Mouse (Mus musculus): ENCODE measurements around the gene Arhgap29. TPM values are rescaled to one million over a fixed set of nuclear protein-coding genes. Genes with fewer than 3 reads are reported as not detected.

Gene Arhgap29
- polyA plus RNA-seq, 1 experiment: 2.1 TPM

- Histone ChIP-seq H3K9me3 (no peaks in the 10 kb centered on the region), H3K36me3 (replicated peaks; ENCODE audit: low read length) (no peaks in the 10 kb centered on the region), H3K4me3 (replicated peaks) (no peak overlapping the region), H3K4me1 (peaks cover 58% of the 10 kb centered on the region), H3K27me3 (replicated peaks) (peaks cover 8% of the 10 kb centered on the region)
- TF ChIP-seq GATA1 (IDR thresholded peaks at IDR 0.05; ENCODE audit: borderline replicate concordance, low read length) (no peak), FLI1 (IDR thresholded peaks at IDR 0.05; ENCODE audit: low read length) (no peak)
Measured at GRCm38 (mm10) chr3:121916802-121917532, 35.4 kb upstream of the Arhgap29 start.

GRCm38 (mm10) chr3:121917658-121918057 lies 34.7 kb upstream of the Arhgap29 start:
- no peaks in the 10 kb centered on the region for H3K9me3 ChIP-seq
- no peaks in the 10 kb centered on the region for H3K36me3 ChIP-seq (replicated peaks; ENCODE audit: low read length)
- no peak for TF ChIP-seq GATA1 (IDR thresholded peaks at IDR 0.05; ENCODE audit: borderline replicate concordance, low read length)
- TF ChIP-seq FLI1 (IDR thresholded peaks at IDR 0.05; ENCODE audit: low read length): no peak
- no peak overlapping the region for H3K4me3 ChIP-seq (replicated peaks)
- H3K4me1 ChIP-seq: peaks cover 53% of the 10 kb centered on the region
- H3K27me3 ChIP-seq (replicated peaks): peaks cover 4% of the 10 kb centered on the region

GRCm38 (mm10) chr3:121919961-121920360 lies 32.4 kb upstream of the Arhgap29 start:
- no peaks in the 10 kb centered on the region for H3K36me3 ChIP-seq (replicated peaks; ENCODE audit: low read length)
- H3K27me3 ChIP-seq (replicated peaks): peaks cover 8% of the 10 kb centered on the region
- TF ChIP-seq FLI1 (IDR thresholded peaks at IDR 0.05; ENCODE audit: low read length) (no peak), GATA1 (IDR thresholded peaks at IDR 0.05; ENCODE audit: borderline replicate concordance, low read length) (no peak)
- no peaks in the 10 kb centered on the region for H3K9me3 ChIP-seq
- H3K4me1 ChIP-seq: peaks cover 38% of the 10 kb centered on the region
- no peak overlapping the region for H3K4me3 ChIP-seq (replicated peaks)

GRCm38 (mm10) chr3:121920769-121921168 lies 31.6 kb upstream of the Arhgap29 start:
- H3K4me3 ChIP-seq (replicated peaks): no peak overlapping the region
- no peaks in the 10 kb centered on the region for H3K36me3 ChIP-seq (replicated peaks; ENCODE audit: low read length)
- no peaks in the 10 kb centered on the region for H3K9me3 ChIP-seq
- TF ChIP-seq GATA1 (IDR thresholded peaks at IDR 0.05; ENCODE audit: borderline replicate concordance, low read length) (no peak), FLI1 (IDR thresholded peaks at IDR 0.05; ENCODE audit: low read length) (no peak)
- H3K27me3 ChIP-seq (replicated peaks): peaks cover 8% of the 10 kb centered on the region
- peaks cover 31% of the 10 kb centered on the region for H3K4me1 ChIP-seq

- no peak overlapping the region for H3K4me3 ChIP-seq (replicated peaks)
- TF ChIP-seq FLI1 (IDR thresholded peaks at IDR 0.05; ENCODE audit: low read length): no peak
- TF ChIP-seq GATA1 (IDR thresholded peaks at IDR 0.05; ENCODE audit: borderline replicate concordance, low read length): no peak
- H3K9me3 ChIP-seq: peaks cover 7% of the 10 kb centered on the region
- H3K4me1 ChIP-seq: peaks cover 11% of the 10 kb centered on the region
- H3K36me3 ChIP-seq (replicated peaks; ENCODE audit: low read length): no peaks in the 10 kb centered on the region
- H3K27me3 ChIP-seq (replicated peaks): peaks cover 18% of the 10 kb centered on the region
Measured at GRCm38 (mm10) chr3:121924768-121925486, 27.4 kb upstream of the Arhgap29 start.

- H3K4me3 ChIP-seq (replicated peaks): no peak overlapping the region
- H3K4me1 ChIP-seq: peaks cover 9% of the 10 kb centered on the region
- H3K9me3 ChIP-seq: peaks cover 7% of the 10 kb centered on the region
- peaks cover 14% of the 10 kb centered on the region for H3K27me3 ChIP-seq (replicated peaks)
- no peaks in the 10 kb centered on the region for H3K36me3 ChIP-seq (replicated peaks; ENCODE audit: low read length)
- TF ChIP-seq FLI1 (IDR thresholded peaks at IDR 0.05; ENCODE audit: low read length) (no peak), GATA1 (IDR thresholded peaks at IDR 0.05; ENCODE audit: borderline replicate concordance, low read length) (no peak)
Measured at GRCm38 (mm10) chr3:121927601-121928000, 24.7 kb upstream of the Arhgap29 start.

GRCm38 (mm10) chr3:121932815-121933214 lies 19.5 kb upstream of the Arhgap29 start:
- Histone ChIP-seq H3K9me3 (peaks cover 11% of the 10 kb centered on the region), H3K27me3 (replicated peaks) (peaks cover 16% of the 10 kb centered on the region), H3K36me3 (replicated peaks; ENCODE audit: low read length) (no peaks in the 10 kb centered on the region), H3K4me3 (replicated peaks) (no peak overlapping the region), H3K4me1 (peaks cover 11% of the 10 kb centered on the region)
- no peak for TF ChIP-seq FLI1 (IDR thresholded peaks at IDR 0.05; ENCODE audit: low read length)

GRCm38 (mm10) chr3:121936241-121936640 lies 16.1 kb upstream of the Arhgap29 start:
- Histone ChIP-seq H3K4me3 (replicated peaks) (no peak overlapping the region), H3K36me3 (replicated peaks; ENCODE audit: low read length) (no peaks in the 10 kb centered on the region), H3K9me3 (peaks cover 4% of the 10 kb centered on the region), H3K4me1 (peaks cover 21% of the 10 kb centered on the region), H3K27me3 (replicated peaks) (peaks cover 13% of the 10 kb centered on the region)
- TF ChIP-seq FLI1 (IDR thresholded peaks at IDR 0.05; ENCODE audit: low read length) (no peak), GATA1 (IDR thresholded peaks at IDR 0.05; ENCODE audit: borderline replicate concordance, low read length) (no peak)

- peaks cover 18% of the 10 kb centered on the region for H3K4me1 ChIP-seq
- no peak overlapping the region for H3K4me3 ChIP-seq (replicated peaks)
- H3K36me3 ChIP-seq (replicated peaks; ENCODE audit: low read length): no peaks in the 10 kb centered on the region
- TF ChIP-seq GATA1 (IDR thresholded peaks at IDR 0.05; ENCODE audit: borderline replicate concordance, low read length) (no peak), FLI1 (IDR thresholded peaks at IDR 0.05; ENCODE audit: low read length) (no peak)
- H3K9me3 ChIP-seq: peaks cover 4% of the 10 kb centered on the region
- peaks cover 13% of the 10 kb centered on the region for H3K27me3 ChIP-seq (replicated peaks)
Measured at GRCm38 (mm10) chr3:121937036-121937435, 15.3 kb upstream of the Arhgap29 start.

- H3K27me3 ChIP-seq (replicated peaks): peaks cover 9% of the 10 kb centered on the region
Measured at GRCm38 (mm10) chr3:121939658-121940057, 12.7 kb upstream of the Arhgap29 start.

More at GRCm38 (mm10) chr3:121939658-121940057, 12.7 kb upstream of the Arhgap29 start:
- TF ChIP-seq GATA1 (IDR thresholded peaks at IDR 0.05; ENCODE audit: borderline replicate concordance, low read length): no peak
- no peak for TF ChIP-seq FLI1 (IDR thresholded peaks at IDR 0.05; ENCODE audit: low read length)
- Histone ChIP-seq H3K4me3 (replicated peaks) (no peak overlapping the region), H3K4me1 (peaks cover 18% of the 10 kb centered on the region), H3K9me3 (peaks cover 4% of the 10 kb centered on the region), H3K36me3 (replicated peaks; ENCODE audit: low read length) (no peaks in the 10 kb centered on the region)

All from megakaryocyte, embryonic 14.5 days (primary cell).